Comparison of ENCODE assay signal across 9 mouse cellular contexts in genomic region chr5:142761326-142761983, GRCm38 (mm10). TPM values are rescaled to one million over a fixed set of nuclear protein-coding genes. Genes with fewer than 3 reads are reported as not detected.
DNase-seq lines count a peak whose midpoint lies in the region; ATAC-seq and TF ChIP-seq lines count a peak whose summit lies in the region.
"Had no signal": no experiment of that assay in that cellular context is flagged by ENCODE, and none has a peak within 500 bp of the region (broad histone marks: within the 10 kb centered on the region; RNA-seq: fewer than 3 reads in every experiment).

No protein-coding gene starts in this region.

- no peak overlapping the region for H3K4me3 ChIP-seq in cerebellum, adult 2 months (replicated peaks; ENCODE audit: insufficient read depth, low read depth, low read length)
- H3K4me3 ChIP-seq in forebrain, postnatal 0 days (ENCODE audit: low read depth, low read length), result no peak overlapping the region
- H3K4me3 ChIP-seq in lung, postnatal 0 days (ENCODE audit: low read depth, low read length), result no peak overlapping the region
- H3K4me3 ChIP-seq: embryonic facial prominence, embryonic 13.5 days; stomach, embryonic 15.5 days had no signal

- H3K27me3 ChIP-seq in cerebellum, adult 2 months (ENCODE audit: control insufficient read depth, insufficient read depth, low read length), result no peaks in the 10 kb centered on the region
- H3K27me3 ChIP-seq in forebrain, postnatal 0 days (ENCODE audit: insufficient read depth, low read length), result no peaks in the 10 kb centered on the region
- no peaks in the 10 kb centered on the region for H3K27me3 ChIP-seq in lung, postnatal 0 days (replicated peaks; ENCODE audit: insufficient read depth, low read length)
- H3K27me3 ChIP-seq: embryonic facial prominence, embryonic 13.5 days; stomach, embryonic 15.5 days had no signal

- ATAC-seq in forebrain, postnatal 0 days, result peak; percentile 87
- ATAC-seq in lung, postnatal 0 days, result no peak

- no peak overlapping the region for H3K27ac ChIP-seq in cerebellum, adult 2 months (ENCODE audit: insufficient read depth, low read length)
- H3K27ac ChIP-seq in forebrain, postnatal 0 days (ENCODE audit: low read depth, low read length), result peak overlapping the region; percentile 86
- H3K27ac ChIP-seq in lung, postnatal 0 days (ENCODE audit: low read length), result no peak overlapping the region
- H3K27ac ChIP-seq: embryonic facial prominence, embryonic 13.5 days; stomach, embryonic 15.5 days had no signal

- no peak for TF ChIP-seq POLR2A in cerebellum, adult 2 months (IDR thresholded peaks at IDR 0.05; ENCODE audit: borderline replicate concordance, insufficient read depth, low read length)

- no peak for TF ChIP-seq EP300 in lung, postnatal 0 days (IDR thresholded peaks at IDR 0.05)

- peaks cover 7% of the 10 kb centered on the region for H3K4me1 ChIP-seq in cerebellum, adult 2 months (ENCODE audit: control insufficient read depth, insufficient read depth, low read length)
- H3K4me1 ChIP-seq in forebrain, postnatal 0 days (ENCODE audit: insufficient read depth), result peaks cover 15% of the 10 kb centered on the region; the same call in 1 of the 2 replicates
- no peaks in the 10 kb centered on the region for H3K4me1 ChIP-seq in lung, postnatal 0 days (ENCODE audit: insufficient read depth, low read depth, low read length)
- H3K4me1 ChIP-seq: stomach, embryonic 15.5 days had no signal

- H3K9me3 ChIP-seq in forebrain, postnatal 0 days (ENCODE audit: low read length), result no peaks in the 10 kb centered on the region
- no peaks in the 10 kb centered on the region for H3K9me3 ChIP-seq in lung, postnatal 0 days (ENCODE audit: low read length)
- H3K9me3 ChIP-seq: embryonic facial prominence, embryonic 13.5 days; stomach, embryonic 15.5 days had no signal

- DNase-seq in cerebellum, adult 2 months, result peak; percentile 76 to 83
- peak; percentile 93 for DNase-seq in forebrain, postnatal 0 days
- DNase-seq in layer of hippocampus, postnatal 25 days (ENCODE audit: extremely low spot score in 1 of 2, low spot score in 1 of 2), result peak; percentile 33 to 50
- peak; percentile 68 to 79 for DNase-seq in right cerebral cortex, adult 2 months (ENCODE audit: low spot score in 2 of 2)
- DNase-seq in thymus, postnatal 25 days, result no peak
- no peak for DNase-seq in lung, postnatal 0 days (ENCODE audit: low spot score)
- no peak for DNase-seq in adrenal gland, postnatal 4 days (ENCODE audit: low spot score in 2 of 2)

- peak overlapping the region; percentile 24 for H3K4me2 ChIP-seq in forebrain, postnatal 0 days (ENCODE audit: low read depth)
- no peak overlapping the region for H3K4me2 ChIP-seq in lung, postnatal 0 days (replicated peaks; ENCODE audit: low read depth, low read length)
- H3K4me2 ChIP-seq: embryonic facial prominence, embryonic 13.5 days; stomach, embryonic 15.5 days had no signal

- H3K36me3 ChIP-seq in forebrain, postnatal 0 days (ENCODE audit: insufficient read depth), result peaks cover 79% of the 10 kb centered on the region
- H3K36me3 ChIP-seq in lung, postnatal 0 days (ENCODE audit: insufficient read depth, low read length), result peaks cover 75% of the 10 kb centered on the region

- H3K9ac ChIP-seq in forebrain, postnatal 0 days, result peak overlapping the region; percentile 25
- no peak overlapping the region for H3K9ac ChIP-seq in lung, postnatal 0 days (replicated peaks; ENCODE audit: low read depth)
- H3K9ac ChIP-seq: embryonic facial prominence, embryonic 13.5 days; stomach, embryonic 15.5 days had no signal

- 15% methylated on average over 16 of the region's 16 CpGs for WGBS in cerebellum, adult 2 months
- WGBS in forebrain, postnatal 0 days, result 13% methylated on average over 16 of the region's 16 CpGs
- WGBS in lung, postnatal 0 days, result 92% methylated on average over 16 of the region's 16 CpGs

- no peak for TF ChIP-seq CTCF in cerebellum, adult 2 months (IDR thresholded peaks at IDR 0.05; ENCODE audit: borderline replicate concordance, insufficient read depth, low read depth, low read length)
- TF ChIP-seq CTCF in forebrain, postnatal 0 days (IDR thresholded peaks at IDR 0.05; ENCODE audit: low read depth), result no peak
- TF ChIP-seq CTCF in lung, postnatal 0 days (IDR thresholded peaks at IDR 0.05), result no peak

RNA-seq across cellular contexts. Expression of gene Tnrc18, which starts 56.0 kb away (rescaled TPM):
- 29.3 and 36.5 TPM in 2 replicates for polyA plus RNA-seq in cerebellum, adult 2 months (2012; rRNA removed)
- total RNA-seq in forebrain, postnatal 0 days (2014; rRNA removed), result 99.7 and 116 TPM in 2 replicates
- polyA plus RNA-seq in forebrain, postnatal 0 days (2015; fragmentation: Nextera tagmentation; extraction: Ambion mirVana), result 14.9 and 23.4 TPM in 2 replicates
- 100 to 1,000 TPM; 131 to 158 TPM for total RNA-seq in layer of hippocampus, postnatal 25 days (2021)
- 16.6 and 24.9 TPM in 2 replicates for polyA plus RNA-seq in lung, postnatal 0 days (2015; fragmentation: Nextera tagmentation; extraction: Ambion mirVana)
- 100 to 1,000 TPM; 149 to 153 TPM for total RNA-seq in adrenal gland, postnatal 4 days (2021)

Comparison
In these comparisons a context has a peak if more than half of its experiments do, and no peak if none do; other contexts are left out.
1. DNase-seq: peak in cerebellum, adult 2 months (2 of 2), forebrain, postnatal 0 days (single experiment), layer of hippocampus, postnatal 25 days (2 of 2) and right cerebral cortex, adult 2 months (2 of 2); none in thymus, postnatal 25 days (single experiment), lung, postnatal 0 days (single experiment) and adrenal gland, postnatal 4 days (0 of 2).